Mouse (Mus musculus) ES-E14 (cell line): ENCODE results near the gene Dpysl5. TPM values are rescaled to one million over a fixed set of nuclear protein-coding genes. Genes with fewer than 3 reads are reported as not detected.

ENCODE experiments used
- DNase-seq: peaks from one replicate; pipeline ENCODE4 v3.0.0-alpha.2; 2013; ENCODE audit warnings: low read depth, low spot score
- H3K27ac ChIP-seq: 2 replicates; pipeline ENCODE4 v1.5.1; 2012; ENCODE audit warnings: low read depth, mild to moderate bottlenecking, low read length, moderate library complexity, mixed read lengths; ENCODE audit not compliant: poor library complexity, insufficient read depth, severe bottlenecking
- H3K36me3 ChIP-seq: 2 replicates; pipeline ENCODE4 v1.6.1; 2012; ENCODE audit warnings: mild to moderate bottlenecking, low read length, moderate library complexity, mixed read lengths; ENCODE audit not compliant: control insufficient read depth, poor library complexity, insufficient read depth, severe bottlenecking
- H3K4me1 ChIP-seq, 2 experiments: fragments of 150-350 bp in 1 of 2; sonication (generic) in 1 of 2; 2 replicates each; pipeline ENCODE4 v1.6.1; 2012; ENCODE audit warnings: low read length in 2 of 2, mild to moderate bottlenecking in 1 of 2, mixed read lengths in 1 of 2; ENCODE audit not compliant: control insufficient read depth in 2 of 2, insufficient read depth in 2 of 2, poor library complexity in 1 of 2
- H3K4me3 ChIP-seq, 2 experiments: fragments of 150-350 bp in 1 of 2; sonication (generic) in 1 of 2; 2 replicates each; pipeline ENCODE4 v1.5.1; 2012; ENCODE audit warnings: low read length in 2 of 2, low read depth in 1 of 2, mild to moderate bottlenecking in 1 of 2, mixed read lengths in 1 of 2; ENCODE audit not compliant: insufficient read depth in 1 of 2, poor library complexity in 1 of 2, severe bottlenecking in 1 of 2
- H3K9ac ChIP-seq: 2 replicates; pipeline ENCODE4 v1.6.1; 2012; ENCODE audit warnings: low read depth, mild to moderate bottlenecking, low read length, mixed read lengths; ENCODE audit not compliant: poor library complexity, insufficient read depth, severe bottlenecking
- H3K9me3 ChIP-seq: fragments of 150-350 bp; sonication (generic); 2 replicates; pipeline ENCODE4 v1.6.1; 2012; ENCODE audit warnings: low read depth, mild to moderate bottlenecking, low read length; ENCODE audit not compliant: control insufficient read depth, insufficient read depth
- CHD2 ChIP-seq: IDR thresholded peaks from 2 replicates; pipeline ENCODE4 v1.6.1; 2014; ENCODE audit warnings: mild to moderate bottlenecking, low read depth, low read length, inconsistent platforms
- HCFC1 ChIP-seq: IDR thresholded peaks from 2 replicates; pipeline ENCODE4 v1.6.1; 2012; ENCODE audit warnings: low read length, inconsistent platforms, borderline replicate concordance; ENCODE audit not compliant: insufficient read depth
- ZC3H11A ChIP-seq: IDR thresholded peaks from 2 replicates; pipeline ENCODE4 v1.6.1; 2012; ENCODE audit warnings: low read depth, mild to moderate bottlenecking, inconsistent platforms, low read length, borderline replicate concordance
- ZNF384 ChIP-seq: IDR thresholded peaks from 2 replicates; pipeline ENCODE4 v1.6.1; 2012; ENCODE audit warnings: low read depth, low read length, inconsistent platforms
- in situ Hi-C, 2 experiments: fragments of 600-800 bp; cut with MboI; formaldehyde crosslinking; loops; one replicate each; pipeline ENCODE4 v1.15.1; 2025; ENCODE audit warnings: low sequenced_read_pairs in 2 of 2, inconsistent platforms in 1 of 2; ENCODE audit not compliant: unreplicated experiment in 2 of 2
- total RNA-seq: library from RNA; depleted of rRNA; stranded (reverse); fragments of 300-350 nt; gene quantifications from 2 replicates; pipeline ENCODE4 v1.2.3, GENCODE M21; 2012; rRNA removed

The Dpysl5 gene
- total RNA-seq, 1 experiment = 5.3 TPM

DNA sequence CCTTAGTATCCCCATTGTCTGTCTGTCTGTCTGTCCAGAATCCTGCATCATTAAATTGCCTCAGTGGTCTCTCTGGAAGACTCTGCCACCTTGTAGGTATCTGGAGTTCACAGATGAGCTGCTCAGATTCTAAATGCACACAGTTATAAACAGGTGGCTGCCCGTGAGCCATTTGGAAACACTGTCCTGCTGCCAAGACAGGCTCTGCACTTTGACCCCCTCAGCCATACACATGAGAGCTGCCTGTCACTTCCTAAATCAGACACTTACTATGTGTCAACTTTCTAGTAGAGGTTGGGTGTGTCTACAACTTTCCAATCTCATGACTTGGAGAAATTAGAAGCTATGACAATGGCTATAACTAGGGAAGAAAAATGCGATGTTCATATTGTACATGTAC, 128.4 kb downstream of the Dpysl5 start:
- Histone ChIP-seq H3K36me3 (no peaks in the 10 kb centered on the region), H3K27ac (no peak overlapping the region), H3K4me1 (no peaks in the 10 kb centered on the region), H3K9ac (no peak overlapping the region), H3K9me3 (no peaks in the 10 kb centered on the region), H3K4me3 (no peak overlapping the region)
- TF ChIP-seq ZNF384 = no peak
- no peak for TF ChIP-seq ZC3H11A
- TF ChIP-seq HCFC1 = no peak
- no peak for DNase-seq
- in situ Hi-C loops = no loop called here

DNA sequence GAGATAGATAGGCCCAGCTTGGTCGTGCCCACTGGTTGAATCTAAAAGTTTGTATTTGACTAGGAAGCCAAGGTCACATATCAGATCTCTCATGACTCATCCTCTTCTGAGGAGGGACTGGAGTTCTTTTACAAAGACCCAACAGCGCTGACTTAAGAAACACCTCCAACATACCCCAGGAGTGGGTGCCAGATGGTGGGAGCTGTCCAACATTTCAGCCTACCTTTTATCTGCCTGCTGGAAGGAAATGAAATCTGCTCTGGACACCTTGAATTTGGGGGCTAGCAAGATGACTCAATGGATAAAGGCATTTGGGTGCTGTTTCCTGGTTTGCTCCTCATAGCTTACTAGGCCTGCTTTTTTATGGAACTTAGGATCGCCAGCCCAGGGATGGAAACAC, 130.5 kb downstream of the Dpysl5 start:
- TF ChIP-seq ZC3H11A (no peak), CHD2 (no peak), HCFC1 (no peak)
- no peak for DNase-seq
- in situ Hi-C loops = no loop called here

More for the DNA sequence above, 130.5 kb downstream of the Dpysl5 start:
- H3K4me3 ChIP-seq = no peak overlapping the region
- no peak overlapping the region for H3K9ac ChIP-seq
- H3K36me3 ChIP-seq = no peaks in the 10 kb centered on the region
- H3K4me1 ChIP-seq = no peaks in the 10 kb centered on the region
- H3K9me3 ChIP-seq = no peaks in the 10 kb centered on the region
- no peak overlapping the region for H3K27ac ChIP-seq

Other genes starting within 250 kb of the Dpysl5 start
- gene Otof, start 249.6 kb upstream of the Dpysl5 start, total RNA-seq = 0.18 and 0.26 TPM in 2 replicates
- gene 1700001C02Rik, start 245.5 kb upstream of the Dpysl5 start, total RNA-seq = not detected in 2 replicates
- not detected in 2 replicates for gene Cib4, start 165.7 kb upstream of the Dpysl5 start, total RNA-seq
- gene Kcnk3, start 123.4 kb upstream of the Dpysl5 start, total RNA-seq = 0.16 and 0.31 TPM in 2 replicates
- gene Slc35f6, start 63.6 kb upstream of the Dpysl5 start, total RNA-seq = 40.0 and 62.2 TPM in 2 replicates
- gene Cenpa, start 44.8 kb upstream of the Dpysl5 start, total RNA-seq = 102 and 146 TPM in 2 replicates
- gene Mapre3, start 103.1 kb downstream of the Dpysl5 start, total RNA-seq = 2.3 and 3.8 TPM in 2 replicates
- gene Tmem214, start 156.4 kb downstream of the Dpysl5 start, total RNA-seq = 66.9 and 90.3 TPM in 2 replicates
- 17.0 and 19.7 TPM in 2 replicates for gene Agbl5, start 177.1 kb downstream of the Dpysl5 start, total RNA-seq
- gene Ost4, start 196.2 kb downstream of the Dpysl5 start, total RNA-seq = 203 and 229 TPM in 2 replicates
- gene Emilin1, start 201.8 kb downstream of the Dpysl5 start, total RNA-seq = 14.3 and 16.6 TPM in 2 replicates
- gene Khk, start 209.9 kb downstream of the Dpysl5 start, total RNA-seq = 14.9 and 21.2 TPM in 2 replicates
- 14.7 and 21.5 TPM in 2 replicates for gene Cgref1, start 234.0 kb downstream of the Dpysl5 start, total RNA-seq
- gene Preb, start 248.8 kb downstream of the Dpysl5 start, total RNA-seq = 94.2 and 96.4 TPM in 2 replicates